Mouse (Mus musculus) midbrain, postnatal 0 days (tissue): ENCODE data around the gene Samd8. TPM values are rescaled to one million over a fixed set of nuclear protein-coding genes. Genes with fewer than 3 reads are reported as not detected.

Source experiments
- ATAC-seq: fragments of 200-750 bp; cut with Nextera tagmentation; 2 replicates; pipeline ENCODE4 v1.8.0; 2017; ENCODE audit warnings: moderate number of reproducible peaks, mild to moderate bottlenecking, moderate TSS enrichment, moderate library complexity; ENCODE audit not compliant: low FRiP score
- DNase-seq: peaks from one replicate; pipeline ENCODE4 v3.0.0-alpha.2; 2015; ENCODE audit warnings: low spot score
- H3K27ac ChIP-seq: fragments of 300-500 bp; sonication (generic); 2 replicates; pipeline ENCODE4 v1.5.1; 2014; ENCODE audit warnings: low read depth, mild to moderate bottlenecking, low read length, mixed read lengths
- H3K27me3 ChIP-seq: fragments of 300-500 bp; sonication (generic); 2 replicates; pipeline ENCODE4 v1.6.1; 2014; ENCODE audit warnings: low read length, control low read depth, mixed read lengths; ENCODE audit not compliant: insufficient read depth
- H3K36me3 ChIP-seq: fragments of 300-500 bp; sonication (generic); 2 replicates; pipeline ENCODE4 v1.6.1; 2014; ENCODE audit warnings: low read length, control low read depth, mixed read lengths; ENCODE audit not compliant: insufficient read depth
- H3K4me1 ChIP-seq: fragments of 300-500 bp; sonication (generic); 2 replicates; pipeline ENCODE4 v1.6.1; 2014; ENCODE audit warnings: mild to moderate bottlenecking, control low read depth, antibody characterized with exemption, low read length, mixed read lengths; ENCODE audit not compliant: insufficient read depth
- H3K4me2 ChIP-seq: fragments of 300-500 bp; sonication (generic); 2 replicates; pipeline ENCODE4 v1.6.1; 2014; ENCODE audit warnings: low read depth, mild to moderate bottlenecking, low read length, mixed read lengths; ENCODE audit not compliant: poor library complexity, severe bottlenecking
- H3K4me3 ChIP-seq: fragments of 300-500 bp; sonication (generic); 2 replicates; pipeline ENCODE4 v1.5.1; 2014; ENCODE audit warnings: low read depth, mild to moderate bottlenecking, low read length, moderate library complexity
- H3K9ac ChIP-seq: fragments of 300-500 bp; sonication (generic); replicated peaks from 2 replicates; pipeline ENCODE4 v1.6.1; 2014; ENCODE audit warnings: mild to moderate bottlenecking, low read length, moderate library complexity, mixed read lengths; ENCODE audit not compliant: poor library complexity, severe bottlenecking
- H3K9me3 ChIP-seq: fragments of 300-500 bp; sonication (generic); 2 replicates; pipeline ENCODE4 v1.6.1; 2016; ENCODE audit warnings: low read length, control low read depth
- CTCF ChIP-seq: IDR thresholded peaks from 2 replicates; pipeline ENCODE4 v1.5.1; 2016; ENCODE audit warnings: antibody characterized with exemption, mild to moderate bottlenecking
- WGBS: fragments of 180-500 bp; shearing (Covaris S2); extraction: QIAGEN DNeasy Blood & Tissue Kit; methylation state at CpG from one replicate; pipeline ENCODE4 v1.1.7; 2014; 5-methylcytosine and 5-hydroxymethylcytosine counted together
- polyA plus RNA-seq: library from polyadenylated mRNA; unstranded; fragments of >200 nt; fragmentation: Nextera tagmentation; extraction: Ambion mirVana; gene quantifications from 2 replicates; pipeline ENCODE4 v1.2.1, GENCODE M21; 2015
- total RNA-seq: library from RNA; depleted of rRNA; stranded (reverse); fragments of >200 nt; gene quantifications from 2 replicates; pipeline ENCODE4 v1.2.3, GENCODE M21; 2014

Gene Samd8
- total and polyA plus RNA-seq, 2 experiments from 2014 or later = 28.6 to 65.9 TPM

GRCm38 (mm10) chr14:21791722-21792121 is 41.4 kb downstream of the Samd8 start:
- TF ChIP-seq CTCF = no peak
- no peaks in the 10 kb centered on the region for H3K9me3 ChIP-seq
- H3K4me3 ChIP-seq = no peak overlapping the region
- 94% methylated on average over 4 of the region's 4 CpGs for WGBS
- DNase-seq = no peak
- H3K9ac ChIP-seq = no peak overlapping the region
- no peak for ATAC-seq
- H3K4me1 ChIP-seq = no peaks in the 10 kb centered on the region
- no peak overlapping the region for H3K27ac ChIP-seq
- H3K27me3 ChIP-seq = no peaks in the 10 kb centered on the region
- peaks cover 11% of the 10 kb centered on the region; the same call in 1 of the 2 replicates for H3K36me3 ChIP-seq
- H3K4me2 ChIP-seq = no peak overlapping the region

DNA sequence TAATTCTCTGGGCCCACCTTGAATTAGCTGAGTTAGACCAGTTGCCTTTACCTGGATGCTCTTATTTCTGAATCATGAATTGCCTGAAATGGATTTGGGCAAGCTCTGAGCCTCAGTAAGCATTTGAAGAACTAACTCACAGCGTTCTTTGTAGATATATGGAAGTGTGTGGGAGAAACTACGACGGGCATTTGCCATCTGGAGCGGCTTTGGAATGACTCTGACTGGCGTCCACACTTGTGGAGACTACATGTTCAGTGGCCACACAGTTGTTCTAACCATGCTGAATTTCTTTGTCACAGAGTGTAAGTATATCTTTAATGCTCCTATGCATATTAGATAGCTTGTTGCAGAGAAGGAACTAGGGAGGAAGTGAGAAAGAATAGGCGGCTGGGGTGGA is 41.9 kb downstream of the Samd8 start:
- no peak overlapping the region for H3K27ac ChIP-seq
- H3K9ac ChIP-seq = no peak overlapping the region
- DNase-seq (no peak), ATAC-seq (no peak)
- no peaks in the 10 kb centered on the region for H3K27me3 ChIP-seq
- no peak overlapping the region for H3K4me3 ChIP-seq
- peaks cover 11% of the 10 kb centered on the region; the same call in 1 of the 2 replicates for H3K36me3 ChIP-seq
- no peaks in the 10 kb centered on the region for H3K9me3 ChIP-seq
- H3K4me2 ChIP-seq = no peak overlapping the region
- WGBS = 93% methylated on average over 6 of the region's 6 CpGs
- H3K4me1 ChIP-seq = no peaks in the 10 kb centered on the region
- TF ChIP-seq CTCF = no peak

DNA sequence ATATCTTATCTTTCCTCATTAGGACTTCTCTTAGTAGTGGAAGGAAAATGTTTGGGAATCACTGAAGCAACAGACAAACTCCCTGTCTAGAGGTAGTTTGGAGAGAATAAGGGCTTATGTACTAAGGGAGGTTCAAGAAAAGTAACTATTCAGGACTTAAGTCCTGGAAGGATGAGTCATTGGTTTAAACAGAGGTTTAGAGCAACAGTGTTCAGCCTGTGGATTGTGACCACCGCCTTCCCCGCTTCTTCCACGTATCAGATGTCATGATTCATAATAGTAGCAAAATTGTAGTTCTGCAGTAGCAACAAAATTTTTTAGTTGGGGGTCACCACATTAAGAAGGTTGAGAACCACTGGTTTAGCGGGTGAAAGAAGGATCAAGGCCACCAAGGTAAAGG is 50.3 kb downstream of the Samd8 start:
- Histone ChIP-seq H3K27me3 (no peaks in the 10 kb centered on the region), H3K4me1 (no peaks in the 10 kb centered on the region), H3K4me2 (no peak overlapping the region), H3K9me3 (no peaks in the 10 kb centered on the region), H3K9ac (no peak overlapping the region), H3K36me3 (peaks cover 5% of the 10 kb centered on the region; the same call in 1 of the 2 replicates), H3K27ac (no peak overlapping the region), H3K4me3 (no peak overlapping the region)
- no peak for ATAC-seq
- WGBS = 98% methylated on average over 4 of the region's 4 CpGs
- no peak for DNase-seq
- no peak for TF ChIP-seq CTCF

DNA sequence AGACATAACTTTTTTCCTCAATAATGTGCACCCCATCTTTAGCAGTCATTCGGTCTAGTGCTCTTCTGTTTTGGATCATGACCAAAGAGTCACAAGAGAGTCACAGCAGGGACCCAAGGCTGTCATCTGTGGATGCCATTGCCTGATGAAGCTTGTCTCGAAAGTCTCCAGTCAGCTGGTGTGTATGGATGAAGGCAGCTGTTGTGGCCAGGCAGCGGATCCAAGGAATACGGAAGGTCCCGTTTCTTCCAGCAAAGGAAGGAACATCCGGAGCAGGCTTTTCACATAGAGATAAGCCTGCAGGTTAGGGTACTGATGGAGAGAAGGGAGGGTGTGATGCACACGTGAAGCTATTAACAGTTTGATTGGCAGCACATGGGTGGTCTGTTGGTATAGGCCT is 51.3 kb downstream of the Samd8 start:
- H3K4me3 ChIP-seq = no peak overlapping the region
- ATAC-seq (no peak), DNase-seq (peak; percentile 43)
- no peaks in the 10 kb centered on the region for H3K27me3 ChIP-seq
- no peak overlapping the region for H3K27ac ChIP-seq
- H3K36me3 ChIP-seq = peaks cover 5% of the 10 kb centered on the region; the same call in 1 of the 2 replicates
- no peaks in the 10 kb centered on the region for H3K9me3 ChIP-seq
- no peak for TF ChIP-seq CTCF
- no peak overlapping the region for H3K4me2 ChIP-seq
- no peak overlapping the region for H3K9ac ChIP-seq
- 75% methylated on average over 7 of the region's 7 CpGs for WGBS
- no peaks in the 10 kb centered on the region for H3K4me1 ChIP-seq

DNA sequence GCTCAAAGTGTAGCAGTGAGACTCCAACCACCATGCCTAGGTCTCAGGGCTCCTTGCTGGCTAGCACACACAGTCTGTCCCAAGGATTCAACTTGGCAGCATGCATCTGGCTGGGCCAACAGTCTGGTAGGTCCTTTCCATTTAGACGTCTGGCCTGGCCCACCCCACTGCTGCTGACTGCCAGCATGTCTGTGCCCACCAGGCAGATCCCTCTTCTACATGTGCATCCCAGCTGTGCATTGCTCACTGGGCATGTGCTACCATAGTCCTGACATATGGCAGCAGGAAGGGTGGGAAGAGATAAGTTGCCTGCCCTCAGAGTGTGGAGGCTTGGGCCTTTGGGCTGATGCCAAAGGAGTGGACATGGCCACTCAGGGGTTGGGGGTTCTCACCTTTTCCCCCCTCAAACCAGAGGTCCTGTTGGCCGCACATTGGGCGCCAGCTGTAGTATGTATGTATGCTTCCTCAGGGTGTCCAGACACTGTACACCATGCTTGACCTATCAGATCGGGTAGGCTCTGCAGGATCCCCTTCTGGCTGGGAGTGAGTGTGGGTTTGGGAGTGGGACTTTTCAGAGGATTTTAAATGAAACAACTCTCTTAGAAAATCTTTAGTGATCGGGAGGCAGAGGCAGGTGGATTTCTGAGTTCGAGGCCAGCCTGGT is 52.3 kb downstream of the Samd8 start:
- no peak for TF ChIP-seq CTCF
- H3K27ac ChIP-seq = no peak overlapping the region
- H3K36me3 ChIP-seq = peaks cover 5% of the 10 kb centered on the region; the same call in 1 of the 2 replicates
- peak; percentile 49 for DNase-seq
- 92% methylated on average over 6 of the region's 6 CpGs for WGBS
- H3K4me2 ChIP-seq = no peak overlapping the region
- no peaks in the 10 kb centered on the region for H3K4me1 ChIP-seq
- ATAC-seq = no peak
- no peak overlapping the region for H3K9ac ChIP-seq
- H3K4me3 ChIP-seq = no peak overlapping the region
- H3K9me3 ChIP-seq = no peaks in the 10 kb centered on the region
- H3K27me3 ChIP-seq = no peaks in the 10 kb centered on the region

- Histone ChIP-seq H3K27ac (no peak overlapping the region), H3K9ac (no peak overlapping the region), H3K4me1 (no peaks in the 10 kb centered on the region), H3K4me2 (no peak overlapping the region), H3K4me3 (no peak overlapping the region), H3K27me3 (no peaks in the 10 kb centered on the region), H3K9me3 (no peaks in the 10 kb centered on the region), H3K36me3 (no peaks in the 10 kb centered on the region)
- ATAC-seq (no peak), DNase-seq (no peak)
- TF ChIP-seq CTCF = no peak
- WGBS = 91% methylated on average over 2 of the region's 2 CpGs
These were observed 55.9 kb downstream of the Samd8 start for GRCm38 (mm10) chr14:21806203-21806602.
